Mouse (Mus musculus): ENCODE data around the gene Lrrtm3. TPM values are rescaled to one million over a fixed set of nuclear protein-coding genes. Genes with fewer than 3 reads are reported as not detected.

Lrrtm3 gene
- polyA plus RNA-seq, 1 experiment, result 45.1 TPM

GRCm38 (mm10) chr10:63950867-63951266, 139.2 kb downstream of the Lrrtm3 start:
- Histone ChIP-seq H3K4me3 (ENCODE audit: insufficient read depth, low read length) (no peak overlapping the region), H3K4me1 (ENCODE audit: control insufficient read depth, insufficient read depth, low read length) (peaks cover 6% of the 10 kb centered on the region; the same call in 1 of the 2 replicates), H3K27ac (ENCODE audit: insufficient read depth, low read length) (no peak overlapping the region)
- no peak for TF ChIP-seq POLR2A (IDR thresholded peaks at IDR 0.05; ENCODE audit: extremely low read depth, insufficient read depth, low read length)
- no peak for TF ChIP-seq CTCF (IDR thresholded peaks at IDR 0.05; ENCODE audit: extremely low read depth, insufficient read depth, low read length)

GRCm38 (mm10) chr10:63947266-63947665, 142.8 kb downstream of the Lrrtm3 start:
- no peak overlapping the region for H3K4me3 ChIP-seq (ENCODE audit: insufficient read depth, low read length)
- no peak overlapping the region for H3K27ac ChIP-seq (ENCODE audit: insufficient read depth, low read length)
- TF ChIP-seq POLR2A (IDR thresholded peaks at IDR 0.05; ENCODE audit: extremely low read depth, insufficient read depth, low read length), result no peak
- TF ChIP-seq CTCF (IDR thresholded peaks at IDR 0.05; ENCODE audit: extremely low read depth, insufficient read depth, low read length), result no peak
- H3K4me1 ChIP-seq (ENCODE audit: control insufficient read depth, insufficient read depth, low read length), result no peaks in the 10 kb centered on the region; the same call in 1 of the 2 replicates

GRCm38 (mm10) chr10:63945534-63945933, 144.5 kb downstream of the Lrrtm3 start:
- Histone ChIP-seq H3K4me1 (ENCODE audit: control insufficient read depth, insufficient read depth, low read length) (no peaks in the 10 kb centered on the region; the same call in 1 of the 2 replicates), H3K27ac (ENCODE audit: insufficient read depth, low read length) (no peak overlapping the region), H3K4me3 (ENCODE audit: insufficient read depth, low read length) (no peak overlapping the region)
- TF ChIP-seq CTCF (IDR thresholded peaks at IDR 0.05; ENCODE audit: extremely low read depth, insufficient read depth, low read length), result no peak
- no peak for TF ChIP-seq POLR2A (IDR thresholded peaks at IDR 0.05; ENCODE audit: extremely low read depth, insufficient read depth, low read length)

GRCm38 (mm10) chr10:63933946-63934345, 156.1 kb downstream of the Lrrtm3 start:
- H3K27ac ChIP-seq (ENCODE audit: insufficient read depth, low read length), result no peak overlapping the region
- H3K4me3 ChIP-seq (ENCODE audit: insufficient read depth, low read length), result no peak overlapping the region
- no peaks in the 10 kb centered on the region; the same call in 1 of the 2 replicates for H3K4me1 ChIP-seq (ENCODE audit: control insufficient read depth, insufficient read depth, low read length)
- TF ChIP-seq POLR2A (IDR thresholded peaks at IDR 0.05; ENCODE audit: extremely low read depth, insufficient read depth, low read length) (no peak), CTCF (IDR thresholded peaks at IDR 0.05; ENCODE audit: extremely low read depth, insufficient read depth, low read length) (no peak)

- no peak for TF ChIP-seq POLR2A (IDR thresholded peaks at IDR 0.05; ENCODE audit: extremely low read depth, insufficient read depth, low read length)
- TF ChIP-seq CTCF (IDR thresholded peaks at IDR 0.05; ENCODE audit: extremely low read depth, insufficient read depth, low read length), result no peak
- H3K27ac ChIP-seq (ENCODE audit: insufficient read depth, low read length), result no peak within 1 kb of the TSS
- no peak within 1 kb of the TSS for H3K4me3 ChIP-seq (ENCODE audit: insufficient read depth, low read length)
- no peaks in the 10 kb centered on the region for H3K4me1 ChIP-seq (ENCODE audit: control insufficient read depth, insufficient read depth, low read length)
Observed at GRCm38 (mm10) chr10:63927334-63927733, 162.7 kb downstream of the Lrrtm3 start, which contains the start of gene Gm10118. TSS of gene Gm10118 (minus strand) at chr10:63927434.

- H3K4me1 ChIP-seq (ENCODE audit: control insufficient read depth, insufficient read depth, low read length), result no peaks in the 10 kb centered on the region
- H3K4me3 ChIP-seq (ENCODE audit: insufficient read depth, low read length), result no peak overlapping the region
- H3K27ac ChIP-seq (ENCODE audit: insufficient read depth, low read length), result no peak overlapping the region
- TF ChIP-seq CTCF (IDR thresholded peaks at IDR 0.05; ENCODE audit: extremely low read depth, insufficient read depth, low read length) (no peak), POLR2A (IDR thresholded peaks at IDR 0.05; ENCODE audit: extremely low read depth, insufficient read depth, low read length) (no peak)
Observed at GRCm38 (mm10) chr10:63908878-63909277, 181.2 kb downstream of the Lrrtm3 start.

GRCm38 (mm10) chr10:63899891-63900290, 190.2 kb downstream of the Lrrtm3 start:
- no peaks in the 10 kb centered on the region for H3K4me1 ChIP-seq (ENCODE audit: control insufficient read depth, insufficient read depth, low read length)
- TF ChIP-seq CTCF (IDR thresholded peaks at IDR 0.05; ENCODE audit: extremely low read depth, insufficient read depth, low read length), result no peak
- no peak for TF ChIP-seq POLR2A (IDR thresholded peaks at IDR 0.05; ENCODE audit: extremely low read depth, insufficient read depth, low read length)
- H3K27ac ChIP-seq (ENCODE audit: insufficient read depth, low read length), result no peak overlapping the region
- no peak overlapping the region for H3K4me3 ChIP-seq (ENCODE audit: insufficient read depth, low read length)

GRCm38 (mm10) chr10:63894612-63895011, 195.5 kb downstream of the Lrrtm3 start:
- H3K4me1 ChIP-seq (ENCODE audit: control insufficient read depth, insufficient read depth, low read length), result no peaks in the 10 kb centered on the region
- H3K4me3 ChIP-seq (ENCODE audit: insufficient read depth, low read length), result no peak overlapping the region
- H3K27ac ChIP-seq (ENCODE audit: insufficient read depth, low read length), result no peak overlapping the region
- TF ChIP-seq CTCF (IDR thresholded peaks at IDR 0.05; ENCODE audit: extremely low read depth, insufficient read depth, low read length) (no peak), POLR2A (IDR thresholded peaks at IDR 0.05; ENCODE audit: extremely low read depth, insufficient read depth, low read length) (no peak)

- peak overlapping the region; percentile 26 for H3K4me3 ChIP-seq (ENCODE audit: insufficient read depth, low read length)
- H3K4me1 ChIP-seq (ENCODE audit: control insufficient read depth, insufficient read depth, low read length), result no peaks in the 10 kb centered on the region
- TF ChIP-seq CTCF (IDR thresholded peaks at IDR 0.05; ENCODE audit: extremely low read depth, insufficient read depth, low read length) (no peak), POLR2A (IDR thresholded peaks at IDR 0.05; ENCODE audit: extremely low read depth, insufficient read depth, low read length) (no peak)
- H3K27ac ChIP-seq (ENCODE audit: insufficient read depth, low read length), result no peak overlapping the region
Observed at GRCm38 (mm10) chr10:63886449-63887088, 203.5 kb downstream of the Lrrtm3 start.

- Histone ChIP-seq H3K4me3 (ENCODE audit: insufficient read depth, low read length) (no peak overlapping the region), H3K27ac (ENCODE audit: insufficient read depth, low read length) (no peak overlapping the region), H3K4me1 (ENCODE audit: control insufficient read depth, insufficient read depth, low read length) (no peaks in the 10 kb centered on the region)
- TF ChIP-seq POLR2A (IDR thresholded peaks at IDR 0.05; ENCODE audit: extremely low read depth, insufficient read depth, low read length) (no peak), CTCF (IDR thresholded peaks at IDR 0.05; ENCODE audit: extremely low read depth, insufficient read depth, low read length) (no peak)
Observed at GRCm38 (mm10) chr10:63880462-63880903, 209.6 kb downstream of the Lrrtm3 start.

Other genes starting within 250 kb of the Lrrtm3 start
- 3.3 and 3.6 TPM in 2 replicates for gene Gm10118, start 162.8 kb downstream of the Lrrtm3 start, polyA plus RNA-seq (2012; rRNA removed)